Mouse (Mus musculus) midbrain, embryonic 10.5 days (tissue): ENCODE results near the gene Mroh2b. TPM values are rescaled to one million over a fixed set of nuclear protein-coding genes. Genes with fewer than 3 reads are reported as not detected.

ENCODE experiments used
- DNase-seq: peaks from one replicate; pipeline ENCODE4 v3.0.0-alpha.2; 2017; ENCODE audit warnings: low spot score
- H3K27ac ChIP-seq: fragments of 300-500 bp; sonication (generic); replicated peaks from 2 replicates; pipeline ENCODE4 v1.5.1; 2016; ENCODE audit warnings: mild to moderate bottlenecking
- H3K27me3 ChIP-seq: fragments of 300-500 bp; sonication (generic); 2 replicates; pipeline ENCODE4 v1.6.1; 2016; ENCODE audit warnings: low read depth, mild to moderate bottlenecking; ENCODE audit not compliant: poor library complexity, severe bottlenecking
- H3K36me3 ChIP-seq: fragments of 300-500 bp; sonication (generic); 2 replicates; pipeline ENCODE4 v1.6.1; 2016; ENCODE audit warnings: mild to moderate bottlenecking, moderate library complexity
- H3K4me1 ChIP-seq: fragments of 300-500 bp; sonication (generic); 2 replicates; pipeline ENCODE4 v1.6.1; 2016
- H3K4me3 ChIP-seq: fragments of 300-500 bp; sonication (generic); 2 replicates; pipeline ENCODE4 v1.5.1; 2016; ENCODE audit warnings: mild to moderate bottlenecking, moderate library complexity
- H3K9me3 ChIP-seq: fragments of 300-500 bp; sonication (generic); replicated peaks from 2 replicates; pipeline ENCODE4 v1.6.1; 2016; ENCODE audit warnings: mild to moderate bottlenecking
- WGBS: fragments of 180-500 bp; shearing (Covaris S2); methylation state at CpG from one replicate; pipeline ENCODE4 v1.1.7; 2016; 5-methylcytosine and 5-hydroxymethylcytosine counted together
- polyA plus RNA-seq: library from polyadenylated mRNA; unstranded; fragments of >200 nt; fragmentation: Nextera tagmentation; extraction: Ambion mirVana; gene quantifications from 2 replicates; pipeline ENCODE4 v1.2.1, GENCODE M21; 2016

Mroh2b gene
- polyA plus RNA-seq: not detected in 2 replicates

GRCm38 (mm10) chr15:4898437-4898836 lies at the start of gene Mroh2b:
Mroh2b (plus strand) TSS chr15:4898737.
- Histone ChIP-seq H3K9me3 (no peaks in the 10 kb centered on the region), H3K4me1 (no peaks in the 10 kb centered on the region), H3K27ac (no peak within 1 kb of the TSS), H3K36me3 (no peaks in the 10 kb centered on the region), H3K27me3 (no peaks in the 10 kb centered on the region), H3K4me3 (no peak within 1 kb of the TSS)
- DNase-seq: no peak
- 88% methylated on average over 1 of the region's 1 CpGs for WGBS

- Histone ChIP-seq H3K27me3 (no peaks in the 10 kb centered on the region), H3K4me3 (no peak overlapping the region), H3K27ac (no peak overlapping the region), H3K9me3 (no peaks in the 10 kb centered on the region), H3K36me3 (no peaks in the 10 kb centered on the region), H3K4me1 (no peaks in the 10 kb centered on the region)
- no peak for DNase-seq
- WGBS: 89% methylated on average over 1 of the region's 1 CpGs
Measured at GRCm38 (mm10) chr15:4850015-4850414, 48.5 kb upstream of the Mroh2b start.

- Histone ChIP-seq H3K36me3 (no peaks in the 10 kb centered on the region), H3K27ac (no peak overlapping the region), H3K9me3 (no peaks in the 10 kb centered on the region), H3K4me1 (no peaks in the 10 kb centered on the region), H3K4me3 (no peak overlapping the region), H3K27me3 (no peaks in the 10 kb centered on the region)
- DNase-seq: no peak
- WGBS: 51% methylated on average over 3 of the region's 3 CpGs
Measured at GRCm38 (mm10) chr15:4894962-4895361, 3.6 kb upstream of the Mroh2b start.

GRCm38 (mm10) chr15:4934731-4935130 lies 36.2 kb downstream of the Mroh2b start:
- WGBS: 90% methylated on average over 8 of the region's 8 CpGs
- H3K4me1 ChIP-seq: no peaks in the 10 kb centered on the region
- H3K27ac ChIP-seq: no peak overlapping the region
- no peaks in the 10 kb centered on the region for H3K36me3 ChIP-seq
- H3K9me3 ChIP-seq: no peaks in the 10 kb centered on the region
- H3K4me3 ChIP-seq: no peak overlapping the region
- H3K27me3 ChIP-seq: no peaks in the 10 kb centered on the region
- DNase-seq: no peak

GRCm38 (mm10) chr15:4973355-4973754 lies 74.8 kb downstream of the Mroh2b start:
- WGBS: 100% methylated on average over 1 of the region's 1 CpGs
- no peaks in the 10 kb centered on the region for H3K9me3 ChIP-seq
- no peak overlapping the region for H3K4me3 ChIP-seq
- no peaks in the 10 kb centered on the region for H3K36me3 ChIP-seq
- no peaks in the 10 kb centered on the region for H3K27me3 ChIP-seq
- DNase-seq: no peak
- no peaks in the 10 kb centered on the region for H3K4me1 ChIP-seq
- no peak overlapping the region for H3K27ac ChIP-seq

- DNase-seq: no peak
- no peaks in the 10 kb centered on the region for H3K36me3 ChIP-seq
- WGBS: 53% methylated on average over 2 of the region's 2 CpGs
- H3K27ac ChIP-seq: no peak overlapping the region
- H3K9me3 ChIP-seq: no peaks in the 10 kb centered on the region
- H3K27me3 ChIP-seq: no peaks in the 10 kb centered on the region
- no peak overlapping the region for H3K4me3 ChIP-seq
- no peaks in the 10 kb centered on the region for H3K4me1 ChIP-seq
Measured at GRCm38 (mm10) chr15:5002903-5003302, 104.4 kb downstream of the Mroh2b start.

- Histone ChIP-seq H3K4me1 (no peaks in the 10 kb centered on the region), H3K27ac (no peak overlapping the region), H3K4me3 (no peak overlapping the region), H3K27me3 (no peaks in the 10 kb centered on the region), H3K9me3 (no peaks in the 10 kb centered on the region), H3K36me3 (no peaks in the 10 kb centered on the region)
- DNase-seq: no peak
- 86% methylated on average over 6 of the region's 6 CpGs for WGBS
Measured at GRCm38 (mm10) chr15:5003503-5004196, 105.1 kb downstream of the Mroh2b start.

GRCm38 (mm10) chr15:5009644-5010107 lies 111.1 kb downstream of the Mroh2b start:
- Histone ChIP-seq H3K9me3 (no peaks in the 10 kb centered on the region), H3K27me3 (no peaks in the 10 kb centered on the region), H3K27ac (no peak overlapping the region), H3K4me1 (no peaks in the 10 kb centered on the region), H3K4me3 (no peak overlapping the region), H3K36me3 (no peaks in the 10 kb centered on the region)
- DNase-seq: no peak
- WGBS: 89% methylated on average over 11 of the region's 11 CpGs

Other genes starting within 250 kb of the Mroh2b start
- gene C6, start 171.6 kb upstream of the Mroh2b start, polyA plus RNA-seq: 0.05 TPM in 1 of 2 replicates, not detected in the other
- not detected in 2 replicates for gene C7, start 165.0 kb downstream of the Mroh2b start, polyA plus RNA-seq
- 0.68 and 0.77 TPM in 2 replicates for gene Card6, start 209.8 kb downstream of the Mroh2b start, polyA plus RNA-seq
- 382 and 459 TPM in 2 replicates for gene Rpl37, start 217.9 kb downstream of the Mroh2b start, polyA plus RNA-seq
- 13.6 and 14.2 TPM in 2 replicates for gene Prkaa1, start 245.1 kb downstream of the Mroh2b start, polyA plus RNA-seq